In the genomic region with DNA sequence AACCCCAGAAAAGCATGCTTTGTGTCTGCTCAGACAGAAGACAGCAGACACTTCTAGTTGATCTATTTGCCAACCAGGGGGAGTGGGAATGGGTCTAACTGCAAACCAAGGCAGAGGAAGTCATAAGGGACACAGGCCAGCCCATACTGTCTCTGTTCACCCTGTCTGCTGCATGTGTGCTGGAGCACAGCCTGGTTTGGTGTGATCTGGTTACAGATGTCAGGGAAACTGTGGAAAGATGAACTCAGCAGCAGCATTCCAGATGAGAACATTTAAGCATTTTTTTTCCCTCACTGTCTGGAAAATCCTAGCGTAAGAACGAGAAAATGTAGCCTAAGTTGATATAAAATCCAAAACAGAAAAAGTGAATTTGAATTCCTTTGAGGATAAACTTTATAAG, we compare ENCODE assay signal across 18 mouse cellular contexts.
DNase-seq lines count a peak whose midpoint lies in the region; ATAC-seq and TF ChIP-seq lines count a peak whose summit lies in the region.
"Had no signal": no experiment of that assay in that cellular context is flagged by ENCODE, and none has a peak within 500 bp of the region (broad histone marks: within the 10 kb centered on the region; RNA-seq: fewer than 3 reads in every experiment).

No protein-coding gene starts in this region.

- peak overlapping the region; percentile 27; the same call in 1 of the 2 replicates for H3K27ac ChIP-seq in midbrain, embryonic 13.5 days
- no peak overlapping the region for H3K27ac ChIP-seq in midbrain, embryonic 11.5 days (ENCODE audit: low read depth, low read length)
- H3K27ac ChIP-seq in embryonic facial prominence, embryonic 12.5 days: peak overlapping the region; percentile 30; the same call in 1 of the 2 replicates
- no peak overlapping the region for H3K27ac ChIP-seq in neural tube, embryonic 14.5 days (ENCODE audit: low read depth, low read length)
- no peak overlapping the region for H3K27ac ChIP-seq in gastrocnemius, adult 2 months
- H3K27ac ChIP-seq: intestine, embryonic 15.5 days; midbrain, embryonic 12.5 days; neural tube, embryonic 13.5 days had no signal

- no peak for TF ChIP-seq CTCF in gastrocnemius, adult 2 months (IDR thresholded peaks at IDR 0.05)

- no peaks in the 10 kb centered on the region for H3K27me3 ChIP-seq in midbrain, embryonic 13.5 days
- no peaks in the 10 kb centered on the region for H3K27me3 ChIP-seq in midbrain, embryonic 11.5 days (ENCODE audit: control insufficient read depth, insufficient read depth, low read length)
- H3K27me3 ChIP-seq in embryonic facial prominence, embryonic 12.5 days: no peaks in the 10 kb centered on the region
- no peaks in the 10 kb centered on the region for H3K27me3 ChIP-seq in neural tube, embryonic 14.5 days (ENCODE audit: control insufficient read depth, insufficient read depth, low read length)
- H3K27me3 ChIP-seq: intestine, embryonic 15.5 days; midbrain, embryonic 12.5 days; neural tube, embryonic 13.5 days had no signal

- 83% methylated on average over 2 of the region's 2 CpGs for WGBS in midbrain, embryonic 13.5 days
- 89% methylated on average over 2 of the region's 2 CpGs for WGBS in midbrain, embryonic 11.5 days
- 47% methylated on average over 2 of the region's 2 CpGs for WGBS in embryonic facial prominence, embryonic 12.5 days
- WGBS in neural tube, embryonic 14.5 days: 71% methylated on average over 2 of the region's 2 CpGs

- no peak overlapping the region for H3K9ac ChIP-seq in midbrain, embryonic 13.5 days (replicated peaks)
- H3K9ac ChIP-seq in midbrain, embryonic 11.5 days (ENCODE audit: low read length): no peak overlapping the region
- no peak overlapping the region for H3K9ac ChIP-seq in embryonic facial prominence, embryonic 12.5 days
- H3K9ac ChIP-seq in neural tube, embryonic 14.5 days (replicated peaks; ENCODE audit: low read depth, low read length): no peak overlapping the region
- H3K9ac ChIP-seq: intestine, embryonic 15.5 days; midbrain, embryonic 12.5 days; neural tube, embryonic 13.5 days had no signal

- no peak overlapping the region for H3K4me2 ChIP-seq in midbrain, embryonic 13.5 days (replicated peaks)
- no peak overlapping the region for H3K4me2 ChIP-seq in midbrain, embryonic 11.5 days
- H3K4me2 ChIP-seq in embryonic facial prominence, embryonic 12.5 days (replicated peaks): no peak overlapping the region
- no peak overlapping the region for H3K4me2 ChIP-seq in neural tube, embryonic 14.5 days (ENCODE audit: low read depth, low read length)
- H3K4me2 ChIP-seq: intestine, embryonic 15.5 days; midbrain, embryonic 12.5 days; neural tube, embryonic 13.5 days had no signal

- no peak overlapping the region for H3K4me3 ChIP-seq in midbrain, embryonic 13.5 days (replicated peaks)
- no peak overlapping the region for H3K4me3 ChIP-seq in midbrain, embryonic 11.5 days (ENCODE audit: low read depth, low read length)
- no peak overlapping the region for H3K4me3 ChIP-seq in embryonic facial prominence, embryonic 12.5 days
- H3K4me3 ChIP-seq in neural tube, embryonic 14.5 days (ENCODE audit: low read depth, low read length): no peak overlapping the region
- H3K4me3 ChIP-seq in gastrocnemius, adult 2 months: no peak overlapping the region
- H3K4me3 ChIP-seq: erythroblast, embryonic 14.5 days; intestine, embryonic 15.5 days; midbrain, embryonic 12.5 days; neural tube, embryonic 13.5 days had no signal

- intact Hi-C loops in heart, postnatal 10 days (cut with DNase I): loop anchor here (10.0 kb wide), 1 partner anchor 504 kb away; no protein-coding TSS in a partner anchor
- intact Hi-C loops in gastrocnemius, adult 2 months (cut with DNase I): no loop called here

- DNase-seq in heart, postnatal 10 days: peak; percentile 13 to 22
- DNase-seq in heart, adult 8-10 months (ENCODE audit: low spot score): no peak
- DNase-seq in midbrain, embryonic 11.5 days (ENCODE audit: low spot score, missing footprints): no peak
- DNase-seq in gastrocnemius, adult 2 months: no peak
- DNase-seq: adrenal gland, postnatal 14 days; cerebellum, postnatal 14 days; kidney, postnatal 25 days; left cerebral cortex, postnatal 4 days; thymus, adult 18-20 months had no signal

- ATAC-seq in midbrain, embryonic 13.5 days: no peak
- no peak for ATAC-seq in midbrain, embryonic 11.5 days (ENCODE audit: low FRiP score)
- no peak for ATAC-seq in embryonic facial prominence, embryonic 12.5 days (ENCODE audit: insufficient number of reproducible peaks, insufficient read depth, low FRiP score, low TSS enrichment)
- ATAC-seq in neural tube, embryonic 14.5 days (ENCODE audit: low read depth): peak; percentile 51; the same call in 1 of the 2 replicates
- no peak for ATAC-seq in megakaryocyte, adult 5-6 weeks (ENCODE audit: poor library complexity, severe bottlenecking)
- ATAC-seq: intestine, embryonic 15.5 days had no signal

- H3K9me3 ChIP-seq in midbrain, embryonic 13.5 days: no peaks in the 10 kb centered on the region
- no peaks in the 10 kb centered on the region for H3K9me3 ChIP-seq in midbrain, embryonic 11.5 days (ENCODE audit: control insufficient read depth, low read length)
- no peaks in the 10 kb centered on the region for H3K9me3 ChIP-seq in embryonic facial prominence, embryonic 12.5 days
- no peaks in the 10 kb centered on the region for H3K9me3 ChIP-seq in neural tube, embryonic 14.5 days (ENCODE audit: control insufficient read depth, low read length)
- H3K9me3 ChIP-seq: intestine, embryonic 15.5 days; midbrain, embryonic 12.5 days; neural tube, embryonic 13.5 days had no signal

- H3K4me1 ChIP-seq in midbrain, embryonic 13.5 days (replicated peaks): peaks cover 9% of the 10 kb centered on the region; the same call in 1 of the 2 replicates
- H3K4me1 ChIP-seq in midbrain, embryonic 11.5 days (ENCODE audit: control insufficient read depth, insufficient read depth, low read length): no peaks in the 10 kb centered on the region
- no peaks in the 10 kb centered on the region for H3K4me1 ChIP-seq in embryonic facial prominence, embryonic 12.5 days
- peaks cover 5% of the 10 kb centered on the region; the same call in 1 of the 2 replicates for H3K4me1 ChIP-seq in neural tube, embryonic 14.5 days (ENCODE audit: control insufficient read depth, insufficient read depth, low read length)
- H3K4me1 ChIP-seq: intestine, embryonic 15.5 days had no signal

- H3K36me3 ChIP-seq in midbrain, embryonic 13.5 days: no peaks in the 10 kb centered on the region
- no peaks in the 10 kb centered on the region for H3K36me3 ChIP-seq in midbrain, embryonic 11.5 days (ENCODE audit: control insufficient read depth, insufficient read depth, low read length)
- no peaks in the 10 kb centered on the region for H3K36me3 ChIP-seq in embryonic facial prominence, embryonic 12.5 days
- H3K36me3 ChIP-seq in neural tube, embryonic 14.5 days (ENCODE audit: control insufficient read depth, insufficient read depth, low read length): no peaks in the 10 kb centered on the region
- H3K36me3 ChIP-seq: G1E; intestine, embryonic 15.5 days; midbrain, embryonic 12.5 days; neural tube, embryonic 13.5 days had no signal

Comparison
In these comparisons a context has a peak if more than half of its experiments do, and no peak if none do; other contexts are left out.
1. DNase-seq: peak in heart, postnatal 10 days (2 of 2); none in heart, adult 8-10 months (single experiment), midbrain, embryonic 11.5 days (single experiment) and gastrocnemius, adult 2 months (single experiment).
2. H3K27ac ChIP-seq: peak in midbrain, embryonic 13.5 days (single experiment) and embryonic facial prominence, embryonic 12.5 days (single experiment); none in midbrain, embryonic 11.5 days (single experiment), neural tube, embryonic 14.5 days (single experiment) and gastrocnemius, adult 2 months (single experiment).